ENCODE assay signal across 19 mouse cellular contexts in genomic region chr15:27858179-27858819, GRCm38 (mm10).
A peak's percentile ranks its signal among the peaks of the same experiment; 100 is the strongest.
DNase-seq lines count a peak whose midpoint lies in the region; ATAC-seq and TF ChIP-seq lines count a peak whose summit lies in the region.
"Had no signal": no experiment of that assay in that cellular context is flagged by ENCODE, and none has a peak within 500 bp of the region (broad histone marks: within the 10 kb centered on the region; RNA-seq: fewer than 3 reads in every experiment).

No protein-coding gene starts in this region.

- peaks cover 55% of the 10 kb centered on the region for H3K4me1 ChIP-seq in heart, embryonic 10.5 days
- H3K4me1 ChIP-seq in hindbrain, embryonic 10.5 days (replicated peaks), result peaks cover 17% of the 10 kb centered on the region
- H3K4me1 ChIP-seq in hindbrain, embryonic 16.5 days (ENCODE audit: control insufficient read depth, insufficient read depth, low read depth, low read length), result peaks cover 13% of the 10 kb centered on the region; the same call in 1 of the 2 replicates
- no peaks in the 10 kb centered on the region; the same call in 1 of the 2 replicates for H3K4me1 ChIP-seq in intestine, embryonic 16.5 days (ENCODE audit: control insufficient read depth, insufficient read depth, low read length)
- no peaks in the 10 kb centered on the region for H3K4me1 ChIP-seq in stomach, postnatal 0 days (replicated peaks; ENCODE audit: control insufficient read depth, insufficient read depth)
- H3K4me1 ChIP-seq: forebrain, embryonic 12.5 days; hindbrain, embryonic 12.5 days had no signal

- TF ChIP-seq EP300 in stomach, postnatal 0 days (optimal IDR thresholded peaks at IDR 0.05), result no peak

- DNase-seq in heart, embryonic 10.5 days (ENCODE audit: low spot score), result no peak
- no peak for DNase-seq in heart, postnatal 4 days
- DNase-seq in hindbrain, embryonic 10.5 days (ENCODE audit: low spot score), result no peak
- peak; percentile 49 for DNase-seq in stomach, postnatal 0 days (ENCODE audit: low spot score)
- DNase-seq: adrenal gland, postnatal 14 days; cerebellum, adult 18-20 months; cerebellum, adult 9-11 months; cerebellum, postnatal 36 days; gastrocnemius, postnatal 10 days; heart, postnatal 14 days had no signal

- H3K4me2 ChIP-seq in hindbrain, embryonic 16.5 days (ENCODE audit: low read length), result no peak overlapping the region
- no peak overlapping the region for H3K4me2 ChIP-seq in intestine, embryonic 16.5 days (ENCODE audit: low read depth, low read length)
- no peak overlapping the region for H3K4me2 ChIP-seq in stomach, postnatal 0 days (replicated peaks; ENCODE audit: low read depth)
- H3K4me2 ChIP-seq: embryonic facial prominence, embryonic 13.5 days; forebrain, embryonic 12.5 days; heart, embryonic 12.5 days; hindbrain, embryonic 12.5 days had no signal

- WGBS in heart, embryonic 10.5 days, result 71% methylated on average over 7 of the region's 7 CpGs
- WGBS in hindbrain, embryonic 10.5 days, result 85% methylated on average over 7 of the region's 7 CpGs
- 87% methylated on average over 7 of the region's 7 CpGs for WGBS in hindbrain, embryonic 16.5 days
- WGBS in intestine, embryonic 16.5 days, result 68% methylated on average over 7 of the region's 7 CpGs
- WGBS in stomach, postnatal 0 days, result 55% methylated on average over 7 of the region's 7 CpGs

- no peak for ATAC-seq in hindbrain, embryonic 16.5 days
- peak; percentile 73 for ATAC-seq in intestine, embryonic 16.5 days
- ATAC-seq in stomach, postnatal 0 days (ENCODE audit: low FRiP score, low TSS enrichment), result peak; percentile 57
- ATAC-seq in granulocyte monocyte progenitor cell, adult 5-6 weeks (replicated peaks; ENCODE audit: poor library complexity, severe bottlenecking), result no peak
- ATAC-seq: forebrain, embryonic 16.5 days; hindbrain, postnatal 0 days had no signal

- TF ChIP-seq CTCF in stomach, postnatal 0 days (IDR thresholded peaks at IDR 0.05; ENCODE audit: low read depth), result no peak

- H3K27me3 ChIP-seq in heart, embryonic 10.5 days (ENCODE audit: insufficient read depth, poor library complexity, severe bottlenecking), result no peaks in the 10 kb centered on the region
- H3K27me3 ChIP-seq in hindbrain, embryonic 10.5 days (ENCODE audit: insufficient read depth, poor library complexity, severe bottlenecking), result no peaks in the 10 kb centered on the region
- no peaks in the 10 kb centered on the region for H3K27me3 ChIP-seq in hindbrain, embryonic 16.5 days (replicated peaks; ENCODE audit: control insufficient read depth, insufficient read depth, low read length)
- H3K27me3 ChIP-seq in intestine, embryonic 16.5 days (replicated peaks; ENCODE audit: control insufficient read depth, insufficient read depth, low read length), result no peaks in the 10 kb centered on the region
- no peaks in the 10 kb centered on the region for H3K27me3 ChIP-seq in stomach, postnatal 0 days (ENCODE audit: control insufficient read depth, insufficient read depth, low read length)
- H3K27me3 ChIP-seq: embryonic facial prominence, embryonic 13.5 days; forebrain, embryonic 12.5 days; heart, embryonic 12.5 days; hindbrain, embryonic 12.5 days had no signal

- H3K9ac ChIP-seq in hindbrain, embryonic 16.5 days (ENCODE audit: low read depth, low read length), result no peak overlapping the region
- H3K9ac ChIP-seq in intestine, embryonic 16.5 days (ENCODE audit: low read depth, low read length), result no peak overlapping the region
- no peak overlapping the region for H3K9ac ChIP-seq in stomach, postnatal 0 days (ENCODE audit: low read length)
- H3K9ac ChIP-seq: embryonic facial prominence, embryonic 13.5 days; forebrain, embryonic 12.5 days; heart, embryonic 12.5 days; hindbrain, embryonic 12.5 days had no signal

- H3K36me3 ChIP-seq in heart, embryonic 10.5 days, result peaks cover 37% of the 10 kb centered on the region
- peaks cover 76% of the 10 kb centered on the region for H3K36me3 ChIP-seq in hindbrain, embryonic 10.5 days
- H3K36me3 ChIP-seq in hindbrain, embryonic 16.5 days (ENCODE audit: control insufficient read depth, insufficient read depth, low read length), result peaks cover 17% of the 10 kb centered on the region; the same call in 1 of the 2 replicates
- H3K36me3 ChIP-seq in intestine, embryonic 16.5 days (ENCODE audit: control insufficient read depth, insufficient read depth, low read length), result peaks cover 7% of the 10 kb centered on the region
- peaks cover 9% of the 10 kb centered on the region for H3K36me3 ChIP-seq in stomach, postnatal 0 days (ENCODE audit: control insufficient read depth, insufficient read depth, low read length)

- H3K9me3 ChIP-seq in heart, embryonic 10.5 days, result no peaks in the 10 kb centered on the region
- H3K9me3 ChIP-seq in hindbrain, embryonic 10.5 days, result no peaks in the 10 kb centered on the region
- H3K9me3 ChIP-seq in hindbrain, embryonic 16.5 days (ENCODE audit: control insufficient read depth, low read length), result no peaks in the 10 kb centered on the region
- H3K9me3 ChIP-seq in intestine, embryonic 16.5 days (ENCODE audit: control insufficient read depth, low read length), result no peaks in the 10 kb centered on the region
- H3K9me3 ChIP-seq in stomach, postnatal 0 days (ENCODE audit: control insufficient read depth, low read length), result no peaks in the 10 kb centered on the region
- H3K9me3 ChIP-seq: embryonic facial prominence, embryonic 13.5 days; forebrain, embryonic 12.5 days; heart, embryonic 12.5 days; hindbrain, embryonic 12.5 days had no signal

- no peak overlapping the region for H3K4me3 ChIP-seq in heart, embryonic 10.5 days
- no peak overlapping the region for H3K4me3 ChIP-seq in hindbrain, embryonic 10.5 days
- H3K4me3 ChIP-seq in hindbrain, embryonic 16.5 days (ENCODE audit: low read length), result no peak overlapping the region
- no peak overlapping the region for H3K4me3 ChIP-seq in intestine, embryonic 16.5 days (ENCODE audit: low read length)
- H3K4me3 ChIP-seq in stomach, postnatal 0 days (ENCODE audit: low read depth, low read length), result no peak overlapping the region
- H3K4me3 ChIP-seq: embryonic facial prominence, embryonic 13.5 days; forebrain, embryonic 12.5 days; heart, embryonic 12.5 days; hindbrain, embryonic 12.5 days had no signal

- peak overlapping the region; percentile 64 for H3K27ac ChIP-seq in heart, embryonic 10.5 days
- peak overlapping the region; percentile 3; the same call in 1 of the 2 replicates for H3K27ac ChIP-seq in hindbrain, embryonic 10.5 days
- no peak overlapping the region; the same call in 1 of the 2 replicates for H3K27ac ChIP-seq in hindbrain, embryonic 16.5 days (ENCODE audit: low read depth, low read length)
- no peak overlapping the region for H3K27ac ChIP-seq in intestine, embryonic 16.5 days (ENCODE audit: low read length)
- 0 out of 2 replicates have a peak overlapping the region, but pooled peaks have one; percentile 8 for H3K27ac ChIP-seq in stomach, postnatal 0 days (replicated peaks)
- H3K27ac ChIP-seq: embryonic facial prominence, embryonic 13.5 days; forebrain, embryonic 12.5 days; hindbrain, embryonic 12.5 days; hindbrain, postnatal 0 days had no signal

Comparison
In these comparisons a context has a peak if more than half of its experiments do, and no peak if none do; other contexts are left out.
1. H3K27ac ChIP-seq: peak in heart, embryonic 10.5 days (single experiment), hindbrain, embryonic 10.5 days (single experiment) and stomach, postnatal 0 days (single experiment); none in hindbrain, embryonic 16.5 days (single experiment) and intestine, embryonic 16.5 days (single experiment).
2. ATAC-seq: peak in intestine, embryonic 16.5 days (single experiment) and stomach, postnatal 0 days (single experiment); none in hindbrain, embryonic 16.5 days (single experiment) and granulocyte monocyte progenitor cell, adult 5-6 weeks (single experiment).